Mouse (Mus musculus) liver, adult 2 months (tissue): Measurements from ENCODE around the gene Galnt3.

ENCODE experiments used
- CTCF ChIP-seq: fragments of 200-500 bp; IDR thresholded peaks from 2 replicates; pipeline ENCODE4 v1.5.1; 2011; ENCODE audit warnings: low read depth, low read length, control low read depth
- POLR2A ChIP-seq: fragments of 200-500 bp; IDR thresholded peaks from 2 replicates; pipeline ENCODE4 v1.6.1; 2011; ENCODE audit warnings: low read length, control low read depth; ENCODE audit not compliant: insufficient read depth; ENCODE audit errors: extremely low read depth

GRCm38 (mm10) chr2:66142268-66142667, 17.5 kb upstream of the Galnt3 start:
- no peak for TF ChIP-seq CTCF
- no peak for TF ChIP-seq POLR2A
